Mouse (Mus musculus): ENCODE measurements around the gene Chd4. TPM values are rescaled to one million over a fixed set of nuclear protein-coding genes. Genes with fewer than 3 reads are reported as not detected.

Chd4 gene
- polyA plus RNA-seq, 1 experiment from 2014 or later: 18.2 TPM

- no peak for ATAC-seq (ENCODE audit: low read depth)
- Histone ChIP-seq H3K9ac (ENCODE audit: low read depth, low read length) (no peak overlapping the region), H3K27me3 (ENCODE audit: control insufficient read depth, insufficient read depth, low read depth, low read length) (no peaks in the 10 kb centered on the region), H3K4me2 (ENCODE audit: low read depth, low read length) (no peak overlapping the region), H3K4me3 (ENCODE audit: low read depth, low read length) (no peak overlapping the region), H3K9me3 (replicated peaks; ENCODE audit: control insufficient read depth, low read length) (no peaks in the 10 kb centered on the region), H3K27ac (ENCODE audit: low read length) (no peak overlapping the region), H3K4me1 (ENCODE audit: control insufficient read depth, low read depth, low read length) (no peaks in the 10 kb centered on the region), H3K36me3 (ENCODE audit: control insufficient read depth, insufficient read depth) (peaks cover 98% of the 10 kb centered on the region)
- WGBS (ENCODE audit: insufficient replicate concordance): 92% methylated on average over 7 of the region's 7 CpGs
Measured at GRCm38 (mm10) chr6:125179601-125180000, 83.8 kb downstream of the Chd4 start.

Small RNAs within 50 kb of the gene (microRNA-seq; reads per million reads assigned to microRNA genes)
- not detected for gene Mir7045

Other genes starting within 250 kb of the Chd4 start
- 0.62 and 0.76 TPM in 2 replicates for gene P3h3, start 238.2 kb upstream of the Chd4 start, polyA plus RNA-seq (2015; fragmentation: Nextera tagmentation; extraction: Ambion mirVana)
- 0.02 TPM in 1 of 2 replicates, not detected in the other for gene Gpr162, start 232.0 kb upstream of the Chd4 start, polyA plus RNA-seq (2015; fragmentation: Nextera tagmentation; extraction: Ambion mirVana)
- 0.11 and 0.14 TPM in 2 replicates for gene Cd4, start 207.8 kb upstream of the Chd4 start, polyA plus RNA-seq (2015; fragmentation: Nextera tagmentation; extraction: Ambion mirVana)
- gene Lag3, start 184.3 kb upstream of the Chd4 start, polyA plus RNA-seq (2015; fragmentation: Nextera tagmentation; extraction: Ambion mirVana): 0.12 and 0.15 TPM in 2 replicates
- gene Ptms, start 175.9 kb upstream of the Chd4 start, polyA plus RNA-seq (2015; fragmentation: Nextera tagmentation; extraction: Ambion mirVana): 42.3 and 49.6 TPM in 2 replicates
- gene Mlf2, start 164.6 kb upstream of the Chd4 start, polyA plus RNA-seq (2015; fragmentation: Nextera tagmentation; extraction: Ambion mirVana): 103 and 110 TPM in 2 replicates
- gene Cops7a, start 130.4 kb upstream of the Chd4 start, polyA plus RNA-seq (2015; fragmentation: Nextera tagmentation; extraction: Ambion mirVana): 44.4 and 49.6 TPM in 2 replicates
- gene Pianp, start 99.3 kb upstream of the Chd4 start, polyA plus RNA-seq (2015; fragmentation: Nextera tagmentation; extraction: Ambion mirVana): 0.05 and 0.11 TPM in 2 replicates
- gene Zfp384, start 86.8 kb upstream of the Chd4 start, polyA plus RNA-seq (2015; fragmentation: Nextera tagmentation; extraction: Ambion mirVana): 3.5 and 3.6 TPM in 2 replicates
- gene Ing4, start 56.2 kb upstream of the Chd4 start, polyA plus RNA-seq (2015; fragmentation: Nextera tagmentation; extraction: Ambion mirVana): 27.6 and 32.4 TPM in 2 replicates
- 2.0 and 4.5 TPM in 2 replicates for gene Acrbp, start 46.3 kb upstream of the Chd4 start, polyA plus RNA-seq (2015; fragmentation: Nextera tagmentation; extraction: Ambion mirVana)
- gene Lpar5, start 28.1 kb upstream of the Chd4 start, polyA plus RNA-seq (2015; fragmentation: Nextera tagmentation; extraction: Ambion mirVana): 1.4 and 1.5 TPM in 2 replicates
- 25.2 and 25.3 TPM in 2 replicates for gene Nop2, start 35.9 kb downstream of the Chd4 start, polyA plus RNA-seq (2015; fragmentation: Nextera tagmentation; extraction: Ambion mirVana)
- 3.0 and 4.2 TPM in 2 replicates for gene Iffo1, start 49.3 kb downstream of the Chd4 start, polyA plus RNA-seq (2015; fragmentation: Nextera tagmentation; extraction: Ambion mirVana)
- 1,120 and 1,202 TPM in 2 replicates for gene Gapdh, start 70.5 kb downstream of the Chd4 start, polyA plus RNA-seq (2015; fragmentation: Nextera tagmentation; extraction: Ambion mirVana)
- 96.1 and 98.1 TPM in 2 replicates for gene Ncapd2, start 95.7 kb downstream of the Chd4 start, polyA plus RNA-seq (2015; fragmentation: Nextera tagmentation; extraction: Ambion mirVana)
- 145 and 162 TPM in 2 replicates for gene Mrpl51, start 95.8 kb downstream of the Chd4 start, polyA plus RNA-seq (2015; fragmentation: Nextera tagmentation; extraction: Ambion mirVana)
- 1.5 and 1.8 TPM in 2 replicates for gene Vamp1, start 119.6 kb downstream of the Chd4 start, polyA plus RNA-seq (2015; fragmentation: Nextera tagmentation; extraction: Ambion mirVana)
- 9.1 and 9.7 TPM in 2 replicates for gene Tapbpl, start 135.9 kb downstream of the Chd4 start, polyA plus RNA-seq (2015; fragmentation: Nextera tagmentation; extraction: Ambion mirVana)
- 1.1 and 1.5 TPM in 2 replicates for gene Cd27, start 141.0 kb downstream of the Chd4 start, polyA plus RNA-seq (2015; fragmentation: Nextera tagmentation; extraction: Ambion mirVana)
- gene Tuba3a, start 190.1 kb downstream of the Chd4 start, polyA plus RNA-seq (2015; fragmentation: Nextera tagmentation; extraction: Ambion mirVana): not detected in 2 replicates
- gene Ltbr, start 217.9 kb downstream of the Chd4 start, polyA plus RNA-seq (2015; fragmentation: Nextera tagmentation; extraction: Ambion mirVana): 22.3 and 22.5 TPM in 2 replicates
- gene Scnn1a, start 224.7 kb downstream of the Chd4 start, polyA plus RNA-seq (2015; fragmentation: Nextera tagmentation; extraction: Ambion mirVana): 0.61 and 0.74 TPM in 2 replicates

All from liver, embryonic 16.5 days (tissue).